Mouse (Mus musculus): ENCODE data around the gene Dbndd2. TPM values are rescaled to one million over a fixed set of nuclear protein-coding genes. Genes with fewer than 3 reads are reported as not detected.

The Dbndd2 gene
- 6.5 and 10.4 TPM in 2 replicates for polyA plus RNA-seq (2015; fragmentation: Nextera tagmentation; extraction: Ambion mirVana)

- H3K36me3 ChIP-seq, result 0 out of 2 replicates have a peak, but pooled peaks cover 5% of the 10 kb centered on the region
- WGBS, result 4% methylated on average over 25 of the region's 26 CpGs
- H3K4me2 ChIP-seq, result peak within 1 kb of the TSS; percentile 100
- no peak within 1 kb of the TSS for H3K27ac ChIP-seq
- H3K4me1 ChIP-seq, result peaks cover 11% of the 10 kb centered on the region; the same call in 1 of the 2 replicates
- no peaks in the 10 kb centered on the region for H3K9me3 ChIP-seq
- H3K9ac ChIP-seq, result peak within 1 kb of the TSS; percentile 54
- peak within 1 kb of the TSS; percentile 74 for H3K4me3 ChIP-seq (replicated peaks)
- H3K27me3 ChIP-seq (replicated peaks), result peaks cover 5% of the 10 kb centered on the region; the same call in 1 of the 2 replicates
- ATAC-seq (ENCODE audit: insufficient read depth, low FRiP score, low read depth), result peak; percentile 59
Observed at GRCm38 (mm10) chr2:164485681-164486257, at the start of gene Dbndd2. Dbndd2 (plus strand) TSS chr2:164486106.

DNA sequence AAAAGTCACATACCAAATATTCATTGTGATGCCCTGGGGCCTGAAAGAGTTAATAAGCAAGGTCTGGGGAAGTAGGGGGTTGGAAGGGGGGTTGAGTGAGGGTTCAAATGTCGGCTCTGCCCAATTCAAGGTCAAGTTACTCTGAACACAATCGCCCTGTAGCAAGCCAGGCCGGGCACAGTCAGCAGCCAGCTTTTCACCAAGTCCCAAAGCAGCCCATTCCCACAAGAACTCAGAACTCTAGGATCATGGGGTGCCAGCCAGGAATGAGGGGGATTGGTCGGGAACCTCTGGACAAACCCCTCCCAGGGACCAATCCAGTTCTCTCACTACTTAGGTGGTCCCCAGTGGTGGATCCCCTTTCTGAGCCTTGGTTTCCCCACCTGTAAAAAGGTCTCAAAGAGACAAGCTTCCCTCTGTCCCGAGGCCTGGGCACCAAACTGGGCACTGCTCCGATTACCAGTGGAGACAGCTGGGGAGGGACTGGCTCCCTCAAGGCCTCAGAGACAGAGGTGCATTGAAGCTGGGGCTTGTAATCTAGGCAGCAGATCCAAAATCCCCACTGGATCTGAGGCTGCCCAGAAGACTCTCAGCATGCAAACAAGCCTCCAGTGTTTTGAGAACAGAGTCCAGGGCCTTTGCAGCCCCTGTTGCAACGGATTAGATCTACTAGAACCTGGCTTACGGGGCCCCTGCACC lies 49.5 kb upstream of the Dbndd2 start:
- no peak overlapping the region for H3K9ac ChIP-seq
- WGBS, result 22% methylated on average over 8 of the region's 8 CpGs
- H3K4me1 ChIP-seq, result peaks cover 67% of the 10 kb centered on the region

DNA sequence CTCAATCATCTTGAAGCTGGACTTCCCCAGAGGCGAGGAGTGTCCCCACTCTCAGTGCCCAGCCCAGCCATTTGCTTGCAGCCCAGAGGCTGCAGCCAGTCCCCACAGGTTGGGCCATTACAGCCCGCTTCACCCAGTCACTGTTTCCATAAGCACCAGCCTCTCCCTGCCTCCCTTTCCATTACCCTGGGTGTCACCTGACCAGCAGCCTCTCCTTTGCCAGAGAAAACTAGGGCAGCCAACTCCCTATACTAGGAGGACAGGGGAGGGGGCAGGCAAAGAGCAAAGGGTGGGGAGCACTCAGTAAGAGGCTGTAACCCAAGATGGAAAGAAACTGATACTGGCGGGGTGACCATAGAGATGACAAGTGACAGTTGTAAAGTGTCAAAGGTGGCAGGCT lies 48.9 kb upstream of the Dbndd2 start:
- Histone ChIP-seq H3K36me3 (no peaks in the 10 kb centered on the region), H3K4me1 (peaks cover 64% of the 10 kb centered on the region), H3K9me3 (no peaks in the 10 kb centered on the region), H3K4me3 (replicated peaks) (no peak overlapping the region), H3K9ac (no peak overlapping the region), H3K27me3 (replicated peaks) (no peaks in the 10 kb centered on the region), H3K27ac (peak overlapping the region; percentile 87), H3K4me2 (peak overlapping the region; percentile 73)
- 44% methylated on average over 3 of the region's 3 CpGs for WGBS
- peak; percentile 57 for ATAC-seq (ENCODE audit: insufficient read depth, low FRiP score, low read depth)

More for the DNA sequence above, 49.5 kb upstream of the Dbndd2 start:
- Histone ChIP-seq H3K27me3 (replicated peaks) (no peaks in the 10 kb centered on the region), H3K9me3 (no peaks in the 10 kb centered on the region), H3K36me3 (no peaks in the 10 kb centered on the region), H3K4me3 (replicated peaks) (no peak overlapping the region), H3K4me2 (peak overlapping the region; percentile 73), H3K27ac (peak overlapping the region; percentile 87)
- no peak for ATAC-seq (ENCODE audit: insufficient read depth, low FRiP score, low read depth)

DNA sequence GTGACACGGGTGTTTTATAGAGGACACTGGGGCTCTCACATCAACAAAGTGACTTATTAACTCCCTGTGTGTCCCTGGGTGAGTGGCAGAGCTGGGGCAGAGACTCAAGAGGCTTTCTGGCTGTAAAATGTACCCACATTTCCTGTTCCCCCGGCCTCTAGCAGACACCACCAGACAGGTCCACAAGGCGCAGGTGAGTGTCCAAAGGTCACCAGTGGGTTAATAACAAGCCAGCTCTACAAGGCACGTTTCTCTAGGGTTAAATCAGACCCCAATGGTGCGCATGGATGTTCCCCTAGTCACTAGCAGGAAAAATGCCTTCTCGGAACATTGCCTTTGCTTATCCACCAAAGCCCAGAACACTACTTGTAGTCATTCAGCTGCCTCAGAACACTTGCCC lies 48.2 kb upstream of the Dbndd2 start:
- peak overlapping the region; percentile 87 for H3K27ac ChIP-seq
- H3K4me2 ChIP-seq, result peak overlapping the region; percentile 73
- WGBS, result 43% methylated on average over 6 of the region's 6 CpGs
- H3K4me3 ChIP-seq (replicated peaks), result no peak overlapping the region
- H3K9me3 ChIP-seq, result no peaks in the 10 kb centered on the region
- H3K4me1 ChIP-seq, result peaks cover 60% of the 10 kb centered on the region
- no peaks in the 10 kb centered on the region for H3K36me3 ChIP-seq
- no peak overlapping the region for H3K9ac ChIP-seq
- no peaks in the 10 kb centered on the region for H3K27me3 ChIP-seq (replicated peaks)
- no peak for ATAC-seq (ENCODE audit: insufficient read depth, low FRiP score, low read depth)

DNA sequence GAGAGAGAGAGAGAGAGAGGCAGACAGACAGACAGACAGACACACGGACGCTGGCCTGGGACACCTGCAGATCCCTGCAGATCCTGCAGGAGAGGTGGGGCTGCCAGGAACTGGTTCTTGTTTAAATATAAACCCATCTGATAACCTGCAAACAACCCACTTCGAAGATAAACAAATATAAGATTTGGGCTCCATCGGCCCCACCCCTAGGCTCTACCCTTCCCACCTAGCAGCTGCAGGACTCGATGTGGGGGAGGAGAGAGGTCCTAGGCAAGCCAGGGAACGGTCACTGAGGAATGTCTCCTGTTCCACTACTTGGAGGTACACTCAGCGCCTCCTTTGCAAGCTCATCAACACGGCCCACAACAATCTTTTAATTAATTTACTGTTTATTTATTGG lies 47.6 kb upstream of the Dbndd2 start:
- no peak overlapping the region for H3K9ac ChIP-seq
- peak overlapping the region; percentile 73 for H3K4me2 ChIP-seq
- peak; percentile 36 for ATAC-seq (ENCODE audit: insufficient read depth, low FRiP score, low read depth)
- no peaks in the 10 kb centered on the region for H3K36me3 ChIP-seq
- no peaks in the 10 kb centered on the region for H3K27me3 ChIP-seq (replicated peaks)
- peak overlapping the region; percentile 87 for H3K27ac ChIP-seq
- peaks cover 58% of the 10 kb centered on the region for H3K4me1 ChIP-seq
- no peak overlapping the region for H3K4me3 ChIP-seq (replicated peaks)
- no peaks in the 10 kb centered on the region for H3K9me3 ChIP-seq
- 33% methylated on average over 8 of the region's 8 CpGs for WGBS

DNA sequence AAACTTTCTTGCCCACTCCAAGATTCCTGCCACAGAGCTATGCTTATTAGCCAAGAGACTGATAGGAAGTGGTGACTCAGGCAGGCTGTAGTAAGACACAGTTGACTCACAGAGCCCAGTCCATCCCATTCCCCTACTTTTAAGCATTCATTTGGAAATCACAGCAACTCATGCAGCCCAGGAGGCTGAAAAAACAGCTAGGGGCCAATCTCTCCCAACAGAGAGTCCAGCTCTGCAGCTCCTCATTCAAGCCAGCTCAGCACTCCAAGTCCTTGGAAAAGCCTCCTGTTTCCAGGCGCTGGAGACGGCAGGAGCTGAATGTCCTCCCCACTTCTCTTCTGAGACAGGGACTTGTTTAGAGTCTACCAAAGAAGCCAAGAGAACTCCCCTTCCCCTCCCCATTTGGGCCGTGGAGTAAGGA lies 46.9 kb upstream of the Dbndd2 start:
- H3K27ac ChIP-seq, result peak overlapping the region; percentile 87
- H3K4me1 ChIP-seq, result peaks cover 58% of the 10 kb centered on the region
- 39% methylated on average over 3 of the region's 3 CpGs for WGBS
- peak overlapping the region; percentile 73 for H3K4me2 ChIP-seq
- no peak overlapping the region for H3K4me3 ChIP-seq (replicated peaks)
- no peak for ATAC-seq (ENCODE audit: insufficient read depth, low FRiP score, low read depth)
- H3K36me3 ChIP-seq, result no peaks in the 10 kb centered on the region
- no peaks in the 10 kb centered on the region for H3K27me3 ChIP-seq (replicated peaks)
- no peak overlapping the region for H3K9ac ChIP-seq
- no peaks in the 10 kb centered on the region for H3K9me3 ChIP-seq

DNA sequence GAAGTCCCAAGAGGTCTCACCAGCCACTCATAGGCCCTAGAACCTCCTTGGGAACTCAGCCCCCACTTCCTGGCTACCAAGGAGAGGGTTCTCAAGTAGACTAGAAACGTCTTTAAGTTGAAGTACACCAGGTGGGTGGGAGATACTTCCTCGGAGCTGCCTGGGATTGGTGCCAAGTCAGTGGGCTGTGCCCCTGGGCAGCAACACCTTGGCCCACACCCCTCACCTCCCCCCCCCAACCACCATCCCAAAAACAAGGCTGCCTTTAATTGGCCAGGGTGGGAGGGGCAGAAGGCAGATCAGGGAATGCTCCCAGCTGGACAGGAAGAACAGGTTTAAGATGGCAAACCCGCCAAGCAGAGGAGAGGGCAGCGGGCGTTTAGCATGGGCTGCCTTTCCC lies 45.6 kb upstream of the Dbndd2 start:
- peak overlapping the region; percentile 57; the same call in 1 of the 2 replicates for H3K4me3 ChIP-seq (replicated peaks)

DNA sequence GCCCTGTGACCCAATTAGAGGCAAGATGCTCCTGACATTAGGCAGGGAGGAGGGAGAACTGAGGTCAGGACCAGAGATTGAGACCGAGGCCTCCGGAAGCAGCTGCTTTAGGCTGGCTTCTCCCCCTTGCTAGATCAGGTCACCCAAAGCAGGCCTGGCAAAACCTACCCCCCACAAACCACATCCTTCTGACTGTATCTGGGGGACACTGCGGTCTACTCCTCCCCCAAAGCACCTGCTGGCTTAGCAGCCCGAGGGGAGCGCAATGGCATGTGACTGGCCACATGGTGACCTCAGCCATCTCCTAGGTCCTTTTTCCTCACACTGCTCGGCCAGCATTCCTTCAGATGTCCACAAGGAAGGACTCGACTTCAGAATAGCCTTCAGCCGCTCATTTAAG lies 44.8 kb upstream of the Dbndd2 start:
- Histone ChIP-seq H3K4me3 (replicated peaks) (peak overlapping the region; percentile 57), H3K27ac (peak overlapping the region; percentile 57), H3K4me1 (peaks cover 46% of the 10 kb centered on the region), H3K4me2 (peak overlapping the region; percentile 73), H3K27me3 (replicated peaks) (no peaks in the 10 kb centered on the region), H3K36me3 (no peaks in the 10 kb centered on the region), H3K9ac (peak overlapping the region; percentile 57; the same call in 1 of the 2 replicates), H3K9me3 (no peaks in the 10 kb centered on the region)
- 29% methylated on average over 8 of the region's 8 CpGs for WGBS
- no peak for ATAC-seq (ENCODE audit: insufficient read depth, low FRiP score, low read depth)

More for the DNA sequence above, 45.6 kb upstream of the Dbndd2 start:
- WGBS, result 59% methylated on average over 5 of the region's 5 CpGs
- H3K4me1 ChIP-seq, result peaks cover 51% of the 10 kb centered on the region
- ATAC-seq (ENCODE audit: insufficient read depth, low FRiP score, low read depth), result no peak
- H3K36me3 ChIP-seq, result no peaks in the 10 kb centered on the region
- H3K9me3 ChIP-seq, result no peaks in the 10 kb centered on the region
- H3K4me2 ChIP-seq, result peak overlapping the region; percentile 73
- H3K27me3 ChIP-seq (replicated peaks), result no peaks in the 10 kb centered on the region
- H3K9ac ChIP-seq, result no peak overlapping the region
- peak overlapping the region; percentile 57 for H3K27ac ChIP-seq

- Histone ChIP-seq H3K9ac (peak overlapping the region; percentile 57; the same call in 1 of the 2 replicates), H3K27ac (peak overlapping the region; percentile 57), H3K4me2 (peak overlapping the region; percentile 73), H3K9me3 (no peaks in the 10 kb centered on the region), H3K4me3 (replicated peaks) (peak overlapping the region; percentile 57), H3K27me3 (replicated peaks) (no peaks in the 10 kb centered on the region), H3K4me1 (peaks cover 40% of the 10 kb centered on the region), H3K36me3 (no peaks in the 10 kb centered on the region)
- ATAC-seq (ENCODE audit: insufficient read depth, low FRiP score, low read depth), result no peak
- 26% methylated on average over 7 of the region's 7 CpGs for WGBS
Observed at GRCm38 (mm10) chr2:164441731-164442130, 44.2 kb upstream of the Dbndd2 start.

DNA sequence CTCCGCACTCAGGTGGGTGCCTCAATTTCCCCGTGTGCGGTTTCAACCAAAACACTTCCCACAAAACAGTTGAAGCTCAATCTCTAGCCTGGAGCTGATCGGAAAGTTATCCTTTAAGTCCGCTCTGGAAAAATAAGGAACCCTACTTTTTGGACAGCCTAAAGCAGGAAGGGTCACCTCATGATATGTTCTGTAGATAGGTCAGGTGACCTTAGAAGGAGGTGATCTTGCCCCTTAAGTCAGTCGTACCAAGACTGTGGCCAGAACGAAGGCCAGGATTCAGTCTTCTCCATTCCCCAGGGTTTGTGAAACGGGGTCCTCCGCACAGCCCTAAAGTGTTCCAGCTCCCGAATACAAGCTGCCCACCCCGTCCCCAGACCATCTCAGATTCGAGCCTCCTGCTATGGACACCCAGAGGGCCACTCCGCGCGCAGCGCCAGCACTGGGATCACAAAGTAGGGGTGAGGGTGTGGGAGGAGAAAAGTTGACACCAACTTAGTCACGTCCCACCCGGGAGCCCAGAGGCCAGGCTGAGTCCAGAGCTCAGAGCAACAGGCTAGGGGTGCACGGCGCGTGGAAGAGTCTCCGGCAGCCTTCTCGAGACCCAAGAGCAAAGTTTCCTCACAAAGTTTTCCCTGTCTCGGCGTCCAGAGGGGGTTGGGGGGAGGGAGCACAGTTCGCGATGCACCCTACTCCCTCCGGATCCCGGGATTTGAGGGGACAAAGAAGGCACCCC lies 43.4 kb upstream of the Dbndd2 start:
- Histone ChIP-seq H3K4me1 (peaks cover 40% of the 10 kb centered on the region), H3K9me3 (no peaks in the 10 kb centered on the region), H3K4me3 (replicated peaks) (peak overlapping the region; percentile 57), H3K4me2 (peak overlapping the region; percentile 73), H3K27me3 (replicated peaks) (no peaks in the 10 kb centered on the region), H3K9ac (peak overlapping the region; percentile 57), H3K27ac (peak overlapping the region; percentile 86), H3K36me3 (no peaks in the 10 kb centered on the region)
- ATAC-seq (ENCODE audit: insufficient read depth, low FRiP score, low read depth), result peak; percentile 50
- WGBS, result 2% methylated on average over 29 of the region's 29 CpGs

DNA sequence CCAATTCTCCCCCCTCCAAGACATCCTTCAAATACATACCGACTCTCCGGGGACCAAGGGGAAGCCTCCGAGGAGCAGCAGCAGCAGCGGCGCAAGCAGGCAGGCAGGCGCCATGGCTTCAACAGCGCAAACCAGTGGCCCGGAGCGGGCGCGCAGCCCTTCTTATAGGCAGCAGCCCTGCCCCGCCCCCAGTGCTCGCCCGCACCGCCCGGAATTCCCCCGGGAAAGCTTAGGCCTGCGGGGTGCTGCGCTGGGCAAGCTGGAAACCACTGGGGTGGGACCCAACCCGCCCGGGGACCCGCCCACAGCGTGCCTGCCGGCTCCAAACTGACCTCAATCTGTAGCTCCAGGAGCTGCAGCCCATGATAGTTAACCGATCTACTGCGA lies 42.9 kb upstream of the Dbndd2 start:
- Histone ChIP-seq H3K4me1 (peaks cover 40% of the 10 kb centered on the region), H3K9ac (peak overlapping the region; percentile 57), H3K27ac (peak overlapping the region; percentile 86), H3K27me3 (replicated peaks) (no peaks in the 10 kb centered on the region), H3K4me2 (peak overlapping the region; percentile 73), H3K36me3 (no peaks in the 10 kb centered on the region), H3K4me3 (replicated peaks) (peak overlapping the region; percentile 57), H3K9me3 (no peaks in the 10 kb centered on the region)
- ATAC-seq (ENCODE audit: insufficient read depth, low FRiP score, low read depth), result peak; percentile 92
- WGBS, result under 1% methylated on average over 26 of the region's 26 CpGs

Measured in stomach, embryonic 15.5 days (tissue).